Mouse (Mus musculus) c-Kit-positive CD71-positive TER-119-positive erythroid progenitor cells, embryonic 14.5 days (primary cell): Measurements from ENCODE around the gene Acox1.
A peak's percentile ranks its signal among the peaks of the same experiment; 100 is the strongest.

Experiments used
- DNase-seq: peaks from one replicate; pipeline ENCODE4 v3.0.0-alpha.2; 2013; ENCODE audit warnings: low spot score

The Acox1 gene

DNA sequence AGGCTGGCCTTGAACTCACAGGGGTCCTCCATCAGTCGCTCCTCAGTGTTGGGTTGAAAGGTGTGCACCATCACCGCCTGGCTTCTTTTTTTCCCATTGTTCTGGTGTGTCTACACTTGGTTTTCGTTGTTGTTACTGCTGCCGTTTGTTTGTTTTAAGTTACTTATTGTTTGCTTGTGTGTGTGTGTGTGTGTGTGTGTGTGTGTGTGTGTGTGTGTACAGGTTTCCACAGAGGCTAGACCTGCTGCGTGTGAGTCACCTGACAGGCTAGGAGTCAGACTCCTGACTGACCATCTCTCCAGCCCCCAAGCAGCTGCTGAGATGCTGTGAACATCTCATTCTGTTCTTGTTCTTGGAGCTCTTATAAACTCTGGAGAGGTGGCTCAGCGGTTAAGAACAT lies 14.0 kb upstream of the Acox1 start:
- no peak for DNase-seq

DNA sequence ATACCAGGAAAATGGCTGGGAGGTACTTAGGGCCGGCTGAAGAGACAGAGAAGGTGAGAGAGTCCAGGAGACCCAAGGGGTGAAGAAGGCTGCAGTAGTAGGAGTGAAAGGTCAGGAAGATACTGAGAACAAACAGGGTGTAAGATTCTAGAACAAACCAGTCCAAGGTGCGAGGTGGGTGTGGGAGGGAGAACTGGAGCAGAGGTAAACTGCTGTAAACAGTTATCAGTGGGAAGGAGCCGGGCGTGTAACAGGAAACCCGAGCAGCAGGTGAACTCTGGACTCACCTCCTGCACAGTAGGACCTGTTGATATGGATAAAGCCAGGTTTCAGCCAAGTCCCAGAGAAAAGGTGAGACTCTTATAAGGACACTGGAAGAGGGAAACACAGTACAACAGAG lies 11.9 kb upstream of the Acox1 start:
- DNase-seq = no peak

DNA sequence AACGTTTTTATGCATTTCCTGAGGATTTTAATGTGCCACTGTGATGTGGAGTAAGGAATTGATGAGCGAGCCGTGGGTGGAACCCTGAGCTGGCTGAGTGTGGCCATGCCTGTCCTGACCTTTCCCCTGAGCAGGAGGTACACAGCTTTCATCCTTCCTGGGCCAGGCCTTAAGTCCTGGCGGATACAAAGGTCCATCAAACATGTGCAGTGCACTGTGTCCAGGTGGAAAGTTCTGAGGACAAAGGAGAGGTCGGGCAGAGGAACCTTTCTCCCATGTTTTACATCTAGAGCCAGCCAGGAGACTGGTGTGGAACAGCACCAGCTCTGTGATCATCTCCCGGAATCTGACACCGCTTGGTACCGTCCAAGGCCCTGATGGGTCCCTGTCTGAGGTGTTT lies 10.4 kb upstream of the Acox1 start:
- no peak for DNase-seq

- DNase-seq = no peak
These were observed 9.8 kb upstream of the Acox1 start for GRCm38 (mm10) chr11:116208660-116209059.

GRCm38 (mm10) chr11:116206678-116207077 lies 7.8 kb upstream of the Acox1 start:
- DNase-seq = no peak

DNA sequence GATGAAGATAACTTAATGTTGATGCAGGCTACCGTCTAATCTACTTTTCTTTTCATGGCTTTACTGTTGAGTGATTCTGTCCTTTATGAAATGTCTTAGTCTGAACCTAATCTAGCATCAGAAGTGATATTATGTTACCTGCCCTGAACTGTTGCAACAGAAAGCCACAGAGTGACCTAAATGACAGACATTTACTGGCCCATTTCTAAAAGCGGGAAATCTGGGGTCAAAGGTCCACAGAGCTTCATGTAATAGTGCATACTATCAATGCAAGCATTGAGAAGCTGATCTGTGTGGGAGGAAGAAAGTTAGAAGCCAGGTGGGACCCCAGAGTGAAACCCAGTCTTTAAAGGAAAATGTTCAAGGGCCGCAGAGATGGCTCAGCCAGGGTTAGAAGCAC lies 4.3 kb upstream of the Acox1 start:
- DNase-seq = no peak

GRCm38 (mm10) chr11:116201151-116201550 lies 2.3 kb upstream of the Acox1 start:
- DNase-seq = no peak

DNA sequence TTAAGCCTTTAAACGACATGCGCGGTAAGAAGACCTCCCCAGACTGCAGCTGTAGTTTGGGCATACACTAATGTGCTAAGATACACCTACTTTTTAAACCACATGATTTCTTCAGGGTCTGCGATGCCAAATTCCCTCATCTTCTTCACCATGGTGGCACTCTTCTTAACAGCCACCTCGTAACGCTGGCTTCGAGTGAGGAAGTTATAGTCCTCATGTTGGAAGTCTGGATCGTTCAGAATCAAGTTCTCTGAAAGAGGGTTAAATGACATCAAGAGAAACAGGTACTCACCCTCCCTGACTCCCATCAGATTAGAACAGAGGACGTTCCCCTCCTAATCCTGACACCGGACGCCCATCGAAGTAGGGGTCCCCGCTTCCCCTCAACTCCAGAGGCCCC lies 713 bp downstream of the Acox1 start:
- DNase-seq = peak; percentile 23

- no peak for DNase-seq
These were observed 1.3 kb downstream of the Acox1 start for GRCm38 (mm10) chr11:116197584-116197906.

DNA sequence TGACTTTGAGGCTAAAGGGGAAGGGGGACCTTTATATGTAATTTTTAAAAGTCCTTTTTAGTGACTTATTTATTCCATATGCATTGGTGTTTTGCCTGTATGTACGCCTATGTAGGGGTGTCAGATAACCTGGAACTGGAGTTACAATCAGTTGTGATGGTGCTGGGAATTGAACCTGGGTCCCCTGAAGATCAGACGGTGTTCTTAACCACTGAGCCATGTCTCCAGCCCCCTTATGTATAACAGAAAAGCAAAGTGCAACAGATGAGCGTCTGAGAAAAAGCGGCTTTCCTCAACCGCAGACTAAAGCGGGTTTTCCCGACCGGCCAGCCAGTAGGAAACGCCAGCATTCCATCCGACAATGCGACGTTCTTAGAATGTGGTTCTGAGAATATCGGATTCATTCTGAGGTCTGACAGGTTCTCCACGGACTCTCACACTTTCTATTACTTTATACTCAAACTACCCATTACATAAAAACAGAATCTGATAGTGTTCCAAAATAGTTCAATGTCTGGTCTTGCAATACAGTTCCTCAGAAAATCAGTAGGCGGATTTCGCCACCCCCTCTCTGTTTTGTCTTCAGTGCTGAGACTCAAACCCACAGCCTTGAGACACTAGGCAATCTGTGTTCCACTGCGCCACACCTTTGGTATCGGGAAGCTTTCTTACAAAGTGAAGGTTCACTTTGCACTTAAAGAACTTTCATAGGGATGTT lies 1.8 kb downstream of the Acox1 start:
- DNase-seq = no peak

- no peak for DNase-seq
These were observed 2.5 kb downstream of the Acox1 start for GRCm38 (mm10) chr11:116196336-116196735.

DNA sequence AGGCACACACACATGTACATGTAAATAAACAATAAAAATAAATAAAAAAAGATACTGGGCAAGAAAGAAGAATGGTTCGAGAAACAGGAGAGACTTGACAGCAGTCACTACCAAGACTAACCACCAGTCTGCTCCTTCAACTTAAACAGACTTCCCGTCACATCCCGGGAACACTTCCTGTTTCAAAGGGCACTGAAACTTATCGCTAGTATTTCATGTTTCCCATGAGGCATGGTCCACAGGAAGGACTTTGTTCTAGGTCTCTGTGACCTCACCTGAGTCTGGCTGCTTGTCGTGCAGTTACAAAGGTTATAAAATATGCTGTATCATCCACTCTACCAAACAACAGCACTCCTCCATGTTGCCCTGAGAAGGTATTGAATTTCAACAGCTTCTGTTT lies 3.6 kb downstream of the Acox1 start:
- DNase-seq = no peak

DNA sequence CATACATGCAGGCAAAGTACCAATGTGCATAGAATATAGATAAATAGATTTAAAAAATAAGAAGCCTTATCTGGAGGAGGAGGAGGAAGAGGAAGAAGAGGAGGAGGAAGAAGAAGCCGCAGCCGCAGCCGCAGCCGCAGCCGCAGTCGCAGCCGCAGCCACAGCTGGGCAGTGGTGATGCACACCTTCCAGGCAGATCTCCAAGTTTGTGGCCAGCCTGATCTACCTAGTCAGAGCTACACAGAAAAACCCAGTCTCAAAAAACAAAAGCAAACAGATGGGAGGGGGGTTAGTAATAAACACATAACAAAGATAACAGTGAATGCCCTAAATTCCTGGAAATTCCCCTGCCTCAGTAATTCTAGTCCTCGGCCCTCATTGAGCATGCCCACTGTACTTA lies 4.2 kb downstream of the Acox1 start:
- no peak for DNase-seq

DNA sequence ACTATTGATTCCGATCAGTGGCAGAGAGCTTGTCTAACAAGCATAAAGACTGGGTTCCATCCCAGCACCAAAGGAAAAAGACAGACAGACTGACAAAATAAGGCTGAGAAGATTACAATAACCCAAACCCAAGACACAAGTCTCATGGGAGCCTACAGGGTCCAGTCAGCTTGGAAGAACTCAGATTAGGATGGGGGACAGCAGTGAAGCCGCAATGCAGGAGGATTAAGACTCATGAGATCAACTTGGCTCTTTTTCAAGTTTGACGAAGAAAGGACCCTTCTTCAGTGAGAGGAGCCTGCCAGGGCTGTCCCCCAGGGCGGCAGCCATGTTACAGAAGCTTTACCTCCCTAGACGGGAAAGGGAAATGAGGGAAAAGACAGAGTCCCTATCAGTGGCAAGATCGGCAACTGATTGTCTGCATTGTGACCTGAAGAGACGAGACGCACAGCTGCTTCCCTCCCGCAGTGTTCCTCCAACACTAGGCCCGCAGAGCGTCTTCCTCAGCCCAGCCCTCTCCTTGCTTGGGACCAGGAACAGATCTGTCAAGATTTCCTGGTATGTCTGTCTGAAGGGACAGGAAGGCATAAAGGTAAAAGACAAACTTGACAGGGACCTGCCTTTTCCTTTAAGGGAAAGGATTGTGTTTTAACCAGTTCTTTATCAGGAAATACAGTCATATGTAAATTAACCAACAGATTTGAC lies 11.5 kb downstream of the Acox1 start:
- DNase-seq = no peak

GRCm38 (mm10) chr11:116186360-116186759 lies 12.5 kb downstream of the Acox1 start:
- DNase-seq = no peak

DNA sequence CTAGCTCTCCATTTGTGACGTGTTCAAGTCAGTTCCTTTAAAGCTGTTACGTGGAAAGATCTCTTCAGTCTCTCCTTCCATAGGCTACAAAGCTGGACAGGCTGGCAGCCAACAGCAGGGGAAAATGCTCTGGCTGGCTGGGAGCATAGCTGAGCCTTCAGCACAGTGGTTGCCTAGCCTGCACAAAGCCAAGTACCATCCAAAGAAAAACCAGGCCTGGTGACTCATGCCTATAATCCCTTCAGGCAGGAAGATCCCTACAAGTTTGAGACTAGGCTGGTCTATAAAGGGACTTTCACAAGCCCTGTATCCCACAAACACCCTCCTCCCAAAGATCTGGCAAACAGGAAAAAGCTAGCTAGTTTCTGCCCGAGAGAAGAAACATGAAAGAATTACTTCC lies 13.0 kb downstream of the Acox1 start:
- DNase-seq = no peak

- DNase-seq = no peak
These were observed 20.3 kb downstream of the Acox1 start for GRCm38 (mm10) chr11:116178411-116179121.

GRCm38 (mm10) chr11:116176010-116176409 lies 22.8 kb downstream of the Acox1 start:
- DNase-seq = no peak

- no peak for DNase-seq
These were observed 23.9 kb downstream of the Acox1 start for GRCm38 (mm10) chr11:116174775-116175448.

DNA sequence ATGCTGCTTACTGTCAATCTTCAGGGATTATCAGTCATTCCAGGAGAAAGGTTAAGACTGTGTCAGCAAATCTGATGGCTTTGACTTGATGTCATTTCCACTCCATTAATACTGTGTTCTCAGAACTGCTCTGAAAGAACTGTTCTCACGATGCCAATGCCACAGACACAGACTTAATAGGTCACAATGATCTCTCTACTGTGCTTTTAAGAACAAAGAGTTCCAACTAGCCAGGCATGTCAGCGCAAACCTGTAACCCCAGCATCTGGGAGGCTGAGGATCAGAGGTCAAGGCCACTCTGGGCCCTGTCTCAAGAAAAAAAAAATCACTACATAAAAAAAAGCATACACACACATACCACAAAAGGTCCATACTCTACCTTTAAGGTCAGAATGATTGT lies 26.9 kb downstream of the Acox1 start:
- DNase-seq = no peak

- DNase-seq = no peak
These were observed 28.6 kb downstream of the Acox1 start for GRCm38 (mm10) chr11:116170003-116170800.

GRCm38 (mm10) chr11:116169214-116169613 lies 29.6 kb downstream of the Acox1 start:
- no peak for DNase-seq
